Mouse (Mus musculus) MEL (cell line): ENCODE data around the gene Spp2.

Source experiments
- BHLHE40 ChIP-seq: IDR thresholded peaks from 2 replicates; pipeline ENCODE4 v1.6.1; 2012; ENCODE audit warnings: low read depth, mild to moderate bottlenecking, inconsistent platforms, low read length, improper control_type of control experiment, borderline replicate concordance
- CHD2 ChIP-seq: IDR thresholded peaks from 2 replicates; pipeline ENCODE4 v1.6.1; 2011; ENCODE audit warnings: low read length, improper control_type of control experiment
- CTCF ChIP-seq, 3 experiments: IDR thresholded peaks in 2 of 3; conservative IDR thresholded peaks in 1 of 3; 2 replicates each; pipeline ENCODE4 v1.5.1; 2011 to 2012; ENCODE audit warnings: low read length in 3 of 3, low read depth in 2 of 3, mild to moderate bottlenecking in 2 of 3, improper control_type of control experiment in 1 of 3, inconsistent platforms in 1 of 3, mixed read lengths in 1 of 3, moderate library complexity in 1 of 3; ENCODE audit not compliant: control insufficient read depth in 1 of 3, insufficient read depth in 1 of 3, poor library complexity in 1 of 3, severe bottlenecking in 1 of 3
- EP300 ChIP-seq, 2 experiments: IDR thresholded peaks; 2 replicates each; pipeline ENCODE4 v1.6.1; 2011; ENCODE audit warnings: improper control_type of control experiment in 2 of 2, low read length in 2 of 2, low read depth in 1 of 2, mild to moderate bottlenecking in 1 of 2
- GABPA ChIP-seq: IDR thresholded peaks from 2 replicates; pipeline ENCODE4 v1.6.1; 2012; ENCODE audit warnings: low read depth, mild to moderate bottlenecking, inconsistent platforms, low read length, improper control_type of control experiment, moderate library complexity
- HCFC1 ChIP-seq: IDR thresholded peaks from 2 replicates; pipeline ENCODE4 v1.6.1; 2012; ENCODE audit warnings: low read depth, mild to moderate bottlenecking, inconsistent platforms, low read length, improper control_type of control experiment, moderate library complexity
- JUND ChIP-seq: IDR thresholded peaks from 2 replicates; pipeline ENCODE4 v1.6.1; 2011; ENCODE audit warnings: low read depth, mild to moderate bottlenecking, improper control_type of control experiment, low read length
- KAT2A ChIP-seq: conservative IDR thresholded peaks from 2 replicates; pipeline ENCODE4 v1.6.1; 2012; ENCODE audit warnings: low read depth, low read length, improper control_type of control experiment, inconsistent platforms
- MAFK ChIP-seq: IDR thresholded peaks from 2 replicates; pipeline ENCODE4 v1.6.1; 2011; ENCODE audit warnings: low read depth, mild to moderate bottlenecking, low read length, improper control_type of control experiment, borderline replicate concordance
- NELFE ChIP-seq: IDR thresholded peaks from 2 replicates; pipeline ENCODE4 v1.6.1; 2011; ENCODE audit warnings: low read depth, low read length, improper control_type of control experiment
- POLR2A ChIP-seq, 2 experiments: IDR thresholded peaks; 2 replicates each; pipeline ENCODE4 v1.6.1; 2011 to 2012; ENCODE audit warnings: low read length in 2 of 2, mild to moderate bottlenecking in 2 of 2, control low read depth in 1 of 2, improper control_type of control experiment in 1 of 2, low read depth in 1 of 2, moderate library complexity in 1 of 2; ENCODE audit not compliant: control insufficient read depth in 1 of 2, insufficient read depth in 1 of 2, poor library complexity in 1 of 2
- RCOR1 ChIP-seq: IDR thresholded peaks from 2 replicates; pipeline ENCODE4 v1.6.1; 2012; ENCODE audit warnings: low read depth, mild to moderate bottlenecking, inconsistent platforms, low read length, improper control_type of control experiment
- UBTF ChIP-seq: IDR thresholded peaks from 2 replicates; pipeline ENCODE4 v1.6.1; 2012; ENCODE audit warnings: low read depth, mild to moderate bottlenecking, inconsistent platforms, low read length, improper control_type of control experiment, moderate library complexity, borderline replicate concordance; ENCODE audit not compliant: insufficient read depth

- peak in 2 of 3 experiments; percentile 31 to 60; a peak in 4 of 6 replicates for TF ChIP-seq CTCF (IDR thresholded peaks at IDR 0.05 in 2 of 3, conservative IDR thresholded peaks at IDR 0.05 in 1 of 3; ENCODE audit: control insufficient read depth in 1 of 3, insufficient read depth in 1 of 3, low read depth in 2 of 3, low read length in 3 of 3, poor library complexity in 1 of 3, severe bottlenecking in 1 of 3)
- no peak for TF ChIP-seq POLR2A (IDR thresholded peaks at IDR 0.05; ENCODE audit: control insufficient read depth in 1 of 2, insufficient read depth in 1 of 2, low read depth in 1 of 2, low read length in 2 of 2, poor library complexity in 1 of 2)
- TF ChIP-seq UBTF: no peak
- TF ChIP-seq MAFK: no peak
- no peak for TF ChIP-seq EP300 (IDR thresholded peaks at IDR 0.05; ENCODE audit: low read depth in 1 of 2, low read length in 2 of 2)
- TF ChIP-seq JUND: no peak
- no peak for TF ChIP-seq HCFC1
- TF ChIP-seq BHLHE40: no peak
- TF ChIP-seq CHD2: no peak
- no peak for TF ChIP-seq GABPA
- TF ChIP-seq RCOR1: no peak
- TF ChIP-seq KAT2A: no peak
- no peak for TF ChIP-seq NELFE
Measured at GRCm38 (mm10) chr1:88473899-88474298, 67.1 kb downstream of the Spp2 start.
